Mouse (Mus musculus): Measurements from ENCODE around the gene Gm28048.

The Gm28048 gene

GRCm38 (mm10) chr11:22831916-22832315 lies 150.0 kb downstream of the Gm28048 start:
- DNase-seq = no peak

- DNase-seq = no peak
Measured at GRCm38 (mm10) chr11:22830684-22831083, 151.2 kb downstream of the Gm28048 start.

GRCm38 (mm10) chr11:22830179-22830611 lies 151.7 kb downstream of the Gm28048 start:
- DNase-seq = no peak

- DNase-seq = peak; percentile 66 to 72
Measured at GRCm38 (mm10) chr11:22828988-22829632, 152.8 kb downstream of the Gm28048 start.

GRCm38 (mm10) chr11:22827514-22828080 lies 154.3 kb downstream of the Gm28048 start:
- DNase-seq = peak; percentile 28 to 54

GRCm38 (mm10) chr11:22826665-22827064 lies 155.2 kb downstream of the Gm28048 start:
- no peak for DNase-seq

GRCm38 (mm10) chr11:22826051-22826450 lies 155.8 kb downstream of the Gm28048 start:
- DNase-seq = no peak

- DNase-seq = no peak
Measured at GRCm38 (mm10) chr11:22825548-22825947, 156.3 kb downstream of the Gm28048 start.

- DNase-seq = no peak
Measured at GRCm38 (mm10) chr11:22824049-22824705, 157.7 kb downstream of the Gm28048 start.

- no peak for DNase-seq
Measured at GRCm38 (mm10) chr11:22821243-22821642, 160.6 kb downstream of the Gm28048 start.

- no peak for DNase-seq
Measured at GRCm38 (mm10) chr11:22818371-22818770, 163.5 kb downstream of the Gm28048 start.

- no peak for DNase-seq
Measured at GRCm38 (mm10) chr11:22815877-22816276, 166.0 kb downstream of the Gm28048 start.

GRCm38 (mm10) chr11:22815143-22815542 lies 166.7 kb downstream of the Gm28048 start:
- DNase-seq = no peak

- DNase-seq = no peak
Measured at GRCm38 (mm10) chr11:22813921-22814704, 167.8 kb downstream of the Gm28048 start.

GRCm38 (mm10) chr11:22813427-22813826 lies 168.5 kb downstream of the Gm28048 start:
- no peak for DNase-seq

- no peak for DNase-seq
Measured at GRCm38 (mm10) chr11:22811413-22811812, 170.5 kb downstream of the Gm28048 start.

- DNase-seq = no peak
Measured at GRCm38 (mm10) chr11:22809465-22810096, 172.3 kb downstream of the Gm28048 start.

GRCm38 (mm10) chr11:22808040-22808439 lies 173.8 kb downstream of the Gm28048 start:
- no peak for DNase-seq

GRCm38 (mm10) chr11:22805171-22805570 lies 176.7 kb downstream of the Gm28048 start:
- no peak for DNase-seq

GRCm38 (mm10) chr11:22799987-22800424 lies 181.9 kb downstream of the Gm28048 start:
- DNase-seq = peak in 1 of 2 experiments; percentile 37

- DNase-seq = no peak
Measured at GRCm38 (mm10) chr11:22798916-22799315, 183.0 kb downstream of the Gm28048 start.

GRCm38 (mm10) chr11:22794734-22795133 lies 187.2 kb downstream of the Gm28048 start:
- no peak for DNase-seq

- no peak for DNase-seq
Measured at GRCm38 (mm10) chr11:22793881-22794203, 188.0 kb downstream of the Gm28048 start.
